Mouse (Mus musculus): ENCODE measurements at regions not wholly inside any gene's neighbourhood (a gene's known extent, or its start where the extent isn't known, plus 50 kb on each side); places are given as distances from the start of the nearest gene placed in this dataset.

GRCm38 (mm10) chr5:11983452-11983851 is 65.6 kb downstream of the 4933402N22Rik start:
- 65% methylated on average over 4 of the region's 4 CpGs for WGBS
- DNase-seq (ENCODE audit: low read depth, low spot score) = no peak

- DNase-seq (ENCODE audit: low read depth, low spot score) = no peak
- 62% methylated on average over 5 of the region's 5 CpGs for WGBS
These were observed 71.3 kb downstream of the 4933402N22Rik start for GRCm38 (mm10) chr5:11989140-11989539.

- no peak for DNase-seq (ENCODE audit: low read depth, low spot score)
These were observed 82.9 kb downstream of the 4933402N22Rik start for GRCm38 (mm10) chr5:12000777-12001176.

DNA sequence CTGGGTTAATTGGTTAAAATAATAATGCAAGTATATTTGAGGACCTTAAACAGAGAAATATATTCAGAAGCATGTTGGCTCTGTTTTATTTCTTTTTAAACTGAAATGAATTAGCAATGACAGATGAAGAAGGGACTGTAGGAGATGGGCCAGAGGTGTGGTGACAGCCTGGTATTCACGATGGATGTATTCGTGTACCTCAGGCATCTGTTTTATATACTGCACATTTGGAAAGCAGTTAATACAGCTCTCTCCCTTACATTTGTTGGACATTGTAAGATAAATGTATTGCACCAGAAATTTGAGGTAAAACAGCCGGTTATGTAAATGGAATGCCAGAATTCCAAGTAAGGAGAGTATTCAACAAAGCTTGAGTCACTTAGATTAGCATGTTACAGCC is 88.6 kb downstream of the 4933402N22Rik start:
- 58% methylated on average over 3 of the region's 3 CpGs for WGBS
- no peak for DNase-seq (ENCODE audit: low read depth, low spot score)

GRCm38 (mm10) chr5:12016332-12016731 is 98.5 kb downstream of the 4933402N22Rik start:
- no peak for DNase-seq (ENCODE audit: low read depth, low spot score)
- 71% methylated on average over 1 of the region's 1 CpGs for whole genome bisulfite sequencing

DNA sequence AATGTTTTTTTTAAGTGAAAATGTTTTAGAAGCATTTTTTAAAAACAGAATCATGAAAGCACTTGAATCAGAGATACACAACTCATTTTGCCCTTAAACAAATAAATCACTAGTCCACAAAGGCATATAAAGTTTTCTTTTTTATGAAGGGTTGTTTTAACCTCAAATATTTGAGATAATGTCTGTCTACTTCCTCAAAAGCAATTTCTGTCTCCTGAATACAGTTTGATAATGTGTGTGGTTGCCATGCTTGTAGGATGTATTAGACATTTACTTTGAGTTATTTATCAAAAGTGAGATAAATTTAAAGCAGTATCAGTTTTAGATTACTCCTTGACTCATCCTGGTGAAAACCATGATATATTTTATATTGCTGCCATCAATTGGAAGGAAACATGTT is 102.6 kb downstream of the 4933402N22Rik start:
- no peak for DNase-seq (ENCODE audit: low read depth, low spot score)

DNA sequence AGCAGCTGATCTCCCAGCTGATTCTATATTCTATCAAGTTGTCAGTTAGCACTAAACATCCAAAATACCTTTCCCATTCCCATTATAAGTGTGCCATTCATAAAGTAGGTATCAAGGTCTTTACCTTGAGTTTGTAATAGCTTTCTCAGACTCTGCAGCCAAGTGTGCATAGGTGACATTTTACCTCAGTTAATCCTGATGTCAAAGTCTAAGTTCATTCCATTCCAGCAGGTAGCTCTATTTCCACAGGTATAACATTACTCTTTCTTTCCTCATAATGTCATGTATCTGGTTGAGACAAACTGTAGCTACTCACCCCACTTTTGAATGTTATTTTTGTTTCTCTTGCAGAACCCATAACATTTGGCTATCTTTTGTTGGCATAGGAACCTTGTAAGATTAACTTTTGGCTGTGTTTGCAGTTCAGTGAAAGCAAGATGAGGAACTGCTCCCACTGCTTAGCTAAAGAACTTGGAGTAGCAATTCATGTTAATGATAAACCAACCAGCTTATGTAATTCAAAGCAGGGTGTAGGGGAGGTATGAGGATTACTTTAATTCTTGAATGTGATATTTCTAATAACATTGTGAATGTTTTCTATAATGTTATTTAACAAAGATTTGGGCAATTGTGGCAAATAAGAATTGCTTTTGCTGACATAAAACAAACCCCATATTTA is 107.0 kb downstream of the 4933402N22Rik start:
- DNase-seq (ENCODE audit: low read depth, low spot score) = peak; percentile 22

GRCm38 (mm10) chr5:12030002-12030401 is 112.2 kb downstream of the 4933402N22Rik start:
- DNase-seq (ENCODE audit: low read depth, low spot score) = peak; percentile 16
- WGBS = 5% methylated on average over 5 of the region's 5 CpGs

DNA sequence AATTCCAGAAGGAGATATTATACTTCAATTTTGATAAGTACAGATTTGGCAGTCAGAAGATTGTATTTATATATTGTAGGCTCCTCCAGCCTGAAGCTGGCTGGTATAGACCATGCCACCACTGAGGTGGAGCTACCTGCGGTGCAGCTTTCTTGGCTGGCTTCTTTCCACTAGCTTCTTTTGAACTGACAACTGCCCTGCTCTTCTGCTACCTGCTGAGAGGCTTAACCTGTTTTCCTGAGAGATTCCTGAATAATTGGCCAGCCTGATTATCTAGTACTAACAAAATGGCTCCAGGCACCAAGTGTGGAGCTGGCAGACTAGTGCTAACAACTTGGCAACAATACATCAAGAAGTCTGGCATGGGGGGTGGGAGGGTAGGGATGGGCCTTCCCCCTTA is 132.0 kb downstream of the 4933402N22Rik start:
- WGBS = 87% methylated on average over 1 of the region's 1 CpGs

DNA sequence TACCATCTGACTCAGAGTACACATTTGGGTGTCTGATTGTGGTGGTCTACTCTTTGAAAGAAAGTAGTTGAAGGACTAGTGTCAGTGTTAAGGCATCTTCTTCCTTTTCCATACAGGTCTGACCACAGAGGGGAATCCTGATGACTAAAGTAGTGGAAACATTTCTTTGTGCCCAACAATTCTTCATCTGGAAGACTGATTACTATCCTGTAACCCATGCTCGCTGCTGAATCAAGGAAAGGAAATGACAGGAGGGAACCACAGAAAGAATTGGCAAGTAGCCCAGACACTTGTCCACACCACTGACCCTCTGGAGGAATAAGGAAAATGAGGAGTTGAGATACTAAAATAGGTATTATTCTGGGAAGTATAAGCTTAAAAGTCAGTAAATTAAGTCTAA is 162.3 kb downstream of the 4933402N22Rik start:
- WGBS = 47% methylated on average over 1 of the region's 1 CpGs
- DNase-seq (ENCODE audit: low read depth, low spot score) = no peak

More for the DNA sequence above, 132.0 kb downstream of the 4933402N22Rik start:
- DNase-seq (ENCODE audit: low read depth, low spot score) = no peak

DNA sequence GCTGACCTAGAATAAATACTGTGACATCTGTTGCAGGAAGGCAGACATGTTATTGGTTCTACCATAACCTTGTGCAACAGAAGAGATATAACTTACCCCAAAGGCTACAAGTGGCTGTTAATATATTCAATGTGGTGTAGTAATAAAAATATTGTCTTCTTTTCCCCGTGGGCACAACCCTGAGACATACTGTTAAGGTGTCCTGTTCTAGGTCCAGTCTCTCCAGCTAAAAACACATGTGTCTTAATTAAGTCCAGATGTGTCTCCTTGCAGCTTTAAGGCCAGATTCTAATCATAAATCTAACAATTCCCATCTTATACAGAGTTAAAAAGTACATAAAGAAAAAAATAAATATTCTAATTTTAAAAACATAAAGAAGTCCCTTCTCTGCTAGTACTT is 175.8 kb downstream of the 4933402N22Rik start:
- DNase-seq (ENCODE audit: low read depth, low spot score) = no peak
- 70% methylated on average over 1 of the region's 1 CpGs for WGBS

DNA sequence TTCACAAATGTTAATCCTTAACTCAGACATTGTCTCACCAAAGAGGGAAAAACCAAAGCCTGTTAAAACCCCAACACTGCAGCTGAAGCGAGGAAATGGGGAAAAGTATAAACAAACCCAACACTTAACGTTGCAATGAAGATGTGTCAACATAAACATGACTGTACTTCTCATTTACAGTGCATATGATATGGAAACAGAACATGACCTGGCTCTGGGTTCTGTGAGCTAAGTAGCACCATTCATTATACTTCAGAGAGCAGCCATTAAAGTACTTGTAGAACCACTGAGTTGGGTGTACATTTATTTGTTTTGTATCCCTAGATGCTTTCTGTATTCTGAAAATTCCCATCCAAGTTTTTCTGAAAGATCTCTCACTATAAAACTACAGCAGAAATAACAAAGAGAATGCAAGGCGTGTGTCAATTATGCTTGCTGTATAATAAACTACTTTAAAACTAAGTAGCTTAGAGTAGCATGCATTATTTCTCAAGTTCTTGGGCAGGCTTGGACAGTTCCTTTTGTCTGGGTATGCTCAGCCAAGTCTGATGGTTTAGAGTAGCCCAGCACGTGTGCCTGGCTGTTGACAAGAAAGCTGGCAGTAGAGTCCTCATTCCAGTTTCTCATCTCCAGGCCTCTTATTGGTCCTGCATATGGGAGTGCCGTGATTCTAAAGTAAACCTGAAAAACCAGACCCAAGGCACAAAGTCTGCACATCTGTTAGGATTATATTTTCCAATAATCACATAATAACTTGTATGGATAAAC is 198.9 kb downstream of the 4933402N22Rik start:
- 35% methylated on average over 5 of the region's 5 CpGs for WGBS
- DNase-seq (ENCODE audit: low read depth, low spot score) = no peak

DNA sequence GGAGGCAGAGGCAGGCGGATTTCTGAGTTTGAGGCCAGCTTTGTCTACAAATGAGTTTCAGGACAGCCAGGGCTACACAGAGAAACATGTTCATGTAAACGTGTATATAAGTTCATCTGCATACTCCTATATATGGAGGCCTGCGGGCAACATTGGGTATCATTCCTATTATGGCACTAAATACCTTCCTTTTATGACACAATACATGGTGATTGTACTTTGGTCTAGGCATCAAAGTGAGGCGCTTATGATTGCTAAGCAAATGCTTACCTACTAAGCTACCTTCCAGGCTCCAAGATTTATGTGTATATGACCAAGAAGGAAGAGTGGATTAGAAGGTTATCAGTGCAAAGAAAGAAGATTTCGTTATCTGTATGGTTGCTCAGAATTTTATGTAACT is 207.1 kb downstream of the 4933402N22Rik start:
- no peak for DNase-seq (ENCODE audit: low read depth, low spot score)
- 49% methylated on average over 5 of the region's 5 CpGs for WGBS

DNA sequence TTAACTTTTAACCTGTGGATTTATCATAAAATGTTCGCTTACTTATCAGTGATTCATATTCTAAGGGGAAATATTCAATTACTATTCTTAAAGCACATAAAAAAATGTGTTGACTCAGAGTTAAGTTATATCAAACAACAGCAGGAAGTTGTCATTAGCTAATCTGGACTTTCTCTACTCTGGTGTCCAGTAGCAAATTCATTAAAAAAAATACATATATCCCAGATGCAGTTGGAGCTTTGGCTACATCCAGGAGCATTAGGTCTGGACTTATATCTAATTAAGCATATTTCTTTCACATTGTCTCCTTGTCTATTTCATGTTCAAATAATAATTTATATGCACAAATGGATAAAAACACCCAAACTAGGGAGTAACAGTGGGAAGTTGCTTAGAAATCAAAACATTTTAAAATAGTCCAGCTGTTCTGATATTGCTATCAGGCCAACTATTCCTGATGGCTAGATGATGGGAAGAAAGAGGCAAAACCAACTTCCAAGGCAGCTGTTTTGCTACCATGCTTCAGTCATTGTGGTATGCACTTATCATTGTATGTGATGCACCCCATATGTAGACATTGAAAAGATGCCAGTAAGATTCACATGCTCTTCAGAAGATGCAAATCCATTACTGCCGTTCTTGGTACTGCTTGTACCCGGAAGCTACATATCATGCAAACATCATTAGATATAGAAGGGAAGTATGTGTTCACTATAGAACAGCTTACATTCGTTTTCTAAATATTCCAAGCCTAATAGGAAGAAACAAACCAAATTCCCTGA is 209.8 kb downstream of the 4933402N22Rik start:
- 63% methylated on average over 4 of the region's 4 CpGs for WGBS
- no peak for DNase-seq (ENCODE audit: low read depth, low spot score)

- DNase-seq (ENCODE audit: low read depth, low spot score) = no peak
These were observed 221.1 kb downstream of the 4933402N22Rik start for GRCm38 (mm10) chr5:12138961-12139360.

GRCm38 (mm10) chr5:12153295-12153694 is 229.9 kb upstream of the Sema3d start:
- no peak for DNase-seq (ENCODE audit: low read depth, low spot score)
- 44% methylated on average over 4 of the region's 4 CpGs for WGBS

- 41% methylated on average over 3 of the region's 3 CpGs for WGBS
- no peak for DNase-seq (ENCODE audit: low read depth, low spot score)
These were observed 228.6 kb upstream of the Sema3d start for GRCm38 (mm10) chr5:12154551-12155091.

DNA sequence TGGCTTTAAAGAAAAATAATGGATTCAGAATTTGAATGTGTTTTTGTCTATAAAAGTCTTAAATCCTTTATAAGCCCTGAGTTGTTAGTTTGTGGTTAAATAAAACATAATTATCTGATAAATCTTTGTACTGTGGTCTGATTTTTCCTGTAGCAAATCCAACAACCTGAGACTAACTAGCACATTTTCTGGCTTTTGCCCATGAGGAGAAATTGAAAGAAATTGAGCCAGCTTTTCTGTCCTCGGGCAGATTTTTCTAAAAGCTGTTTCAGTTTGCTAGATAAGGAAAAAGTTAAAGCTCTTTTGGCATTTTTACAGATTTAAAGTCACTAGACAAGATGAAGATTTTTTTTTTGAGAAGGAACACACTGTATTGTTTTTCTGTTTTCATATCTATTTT is 191.5 kb upstream of the Sema3d start:
- DNase-seq (ENCODE audit: low read depth, low spot score) = no peak
- WGBS = 63% methylated on average over 1 of the region's 1 CpGs

GRCm38 (mm10) chr5:12207452-12207851 is 175.7 kb upstream of the Sema3d start:
- WGBS = 32% methylated on average over 1 of the region's 1 CpGs
- DNase-seq (ENCODE audit: low read depth, low spot score) = no peak

- no peak for DNase-seq (ENCODE audit: low read depth, low spot score)
- WGBS = 23% methylated on average over 1 of the region's 1 CpGs
These were observed 173.6 kb upstream of the Sema3d start for GRCm38 (mm10) chr5:12209631-12210030.

Measured in large intestine, adult 2 months (tissue).